Mouse (Mus musculus) erythroblast, embryonic 14.5 days (primary cell): ENCODE results near the gene Tcam1. TPM values are rescaled to one million over a fixed set of nuclear protein-coding genes. Genes with fewer than 3 reads are reported as not detected.
"Not testable (repeated sequence)": the region's sequence is repeated elsewhere in the genome, so short reads cannot be mapped to it uniquely, and the experiment has no call there.

ENCODE experiments used
- H3K27me3 ChIP-seq: 2 replicates; pipeline ENCODE4 v1.6.1; 2012; ENCODE audit warnings: inconsistent platforms; ENCODE audit not compliant: control insufficient read depth
- H3K36me3 ChIP-seq: 2 replicates; pipeline ENCODE4 v1.6.1; 2012; ENCODE audit warnings: mild to moderate bottlenecking, inconsistent platforms; ENCODE audit not compliant: control insufficient read depth
- H3K4me1 ChIP-seq: 2 replicates; pipeline ENCODE4 v1.6.1; 2012; ENCODE audit warnings: inconsistent platforms; ENCODE audit not compliant: control insufficient read depth
- H3K4me3 ChIP-seq: replicated peaks from 2 replicates; pipeline ENCODE3; 2012; ENCODE audit warnings: moderate library complexity, mild to moderate bottlenecking, inconsistent platforms
- H3K9me3 ChIP-seq: 2 replicates; pipeline ENCODE4 v1.6.1; 2012; ENCODE audit warnings: low read length, inconsistent platforms, mixed read lengths; ENCODE audit not compliant: control insufficient read depth
- GATA1 ChIP-seq: IDR thresholded peaks from 2 replicates; pipeline ENCODE4 v1.6.1; 2012; ENCODE audit warnings: low read length, inconsistent platforms, mixed read lengths
- TAL1 ChIP-seq: IDR thresholded peaks from 3 replicates; pipeline ENCODE4 v1.6.1; 2012; ENCODE audit warnings: low read length, inconsistent platforms, mixed read lengths
- polyA plus RNA-seq: library from polyadenylated mRNA; stranded (reverse); fragments of >175 nt; gene quantifications from 2 replicates; pipeline ENCODE4 v1.2.3, GENCODE M21; 2012

Tcam1 gene
- polyA plus RNA-seq: not detected in 2 replicates

DNA sequence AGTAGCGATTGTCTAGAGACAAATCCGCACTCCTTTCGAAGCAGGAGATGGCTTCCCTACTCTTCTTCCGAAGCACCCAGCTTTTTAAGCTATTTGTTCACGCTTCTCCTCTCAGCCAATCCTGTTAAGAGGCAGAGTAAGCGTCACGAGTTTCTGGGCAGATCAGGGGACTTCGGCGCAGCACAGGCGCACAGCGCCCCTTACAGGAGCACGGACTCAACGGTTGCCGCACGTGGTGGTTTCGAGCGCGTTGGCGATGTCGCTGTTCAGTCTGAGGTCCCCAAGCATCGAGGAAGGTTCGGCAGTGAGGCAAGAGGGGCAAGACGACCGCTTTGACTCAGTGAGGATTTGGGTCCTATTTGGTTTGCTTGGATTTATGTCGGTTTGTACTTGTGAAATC, at the start of gene Tcam1:
Gene Tcam1, plus strand, starts transcription at position 219 of the 400 bp plus-strand sequence.
- H3K9me3 ChIP-seq: no peaks in the 10 kb centered on the region
- peaks cover 35% of the 10 kb centered on the region for H3K4me1 ChIP-seq
- H3K27me3 ChIP-seq: peaks cover 5% of the 10 kb centered on the region
- no peaks in the 10 kb centered on the region for H3K36me3 ChIP-seq
- peak within 1 kb of the TSS; percentile 10 for H3K4me3 ChIP-seq
- no peak for TF ChIP-seq GATA1
- TF ChIP-seq TAL1: no peak

- not testable (repeated sequence) for H3K4me1 ChIP-seq, H3K27me3 ChIP-seq, H3K4me3 ChIP-seq, H3K9me3 ChIP-seq
- peaks cover 90% of the 10 kb centered on the region for H3K36me3 ChIP-seq
Measured at GRCm38 (mm10) chr11:106233978-106234377, 42.5 kb upstream of the Tcam1 start.

GRCm38 (mm10) chr11:106246834-106247233, 29.6 kb upstream of the Tcam1 start:
- TF ChIP-seq TAL1 (no peak), GATA1 (no peak)
- Histone ChIP-seq H3K9me3 (peaks cover 5% of the 10 kb centered on the region; the same call in 1 of the 2 replicates), H3K27me3 (no peaks in the 10 kb centered on the region), H3K4me1 (no peaks in the 10 kb centered on the region), H3K4me3 (no peak overlapping the region), H3K36me3 (peaks cover 99% of the 10 kb centered on the region)

DNA sequence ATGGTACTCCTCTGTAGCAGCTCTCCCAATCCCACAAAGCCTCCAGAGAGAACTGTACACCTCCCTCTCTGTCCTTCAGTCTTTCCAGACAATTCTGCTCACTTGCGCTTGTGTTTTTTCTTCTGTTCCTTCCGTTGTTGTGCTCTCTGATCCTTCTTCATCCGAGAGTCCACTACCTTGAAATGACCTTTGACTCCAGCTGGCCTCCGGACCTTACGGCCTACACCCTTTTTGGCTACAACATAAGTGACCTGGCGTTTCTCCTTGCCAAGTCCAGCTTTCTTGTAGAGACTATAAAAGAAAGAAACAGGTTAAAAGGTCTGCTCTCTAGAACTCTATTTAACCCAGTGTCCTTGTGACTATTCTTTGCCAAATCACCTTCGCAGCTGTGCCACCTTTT, 27.1 kb upstream of the Tcam1 start:
- Histone ChIP-seq H3K4me1 (peaks cover 8% of the 10 kb centered on the region), H3K9me3 (peaks cover 5% of the 10 kb centered on the region; the same call in 1 of the 2 replicates), H3K27me3 (no peaks in the 10 kb centered on the region), H3K4me3 (no peak overlapping the region), H3K36me3 (peaks cover 99% of the 10 kb centered on the region)
- no peak for TF ChIP-seq TAL1

DNA sequence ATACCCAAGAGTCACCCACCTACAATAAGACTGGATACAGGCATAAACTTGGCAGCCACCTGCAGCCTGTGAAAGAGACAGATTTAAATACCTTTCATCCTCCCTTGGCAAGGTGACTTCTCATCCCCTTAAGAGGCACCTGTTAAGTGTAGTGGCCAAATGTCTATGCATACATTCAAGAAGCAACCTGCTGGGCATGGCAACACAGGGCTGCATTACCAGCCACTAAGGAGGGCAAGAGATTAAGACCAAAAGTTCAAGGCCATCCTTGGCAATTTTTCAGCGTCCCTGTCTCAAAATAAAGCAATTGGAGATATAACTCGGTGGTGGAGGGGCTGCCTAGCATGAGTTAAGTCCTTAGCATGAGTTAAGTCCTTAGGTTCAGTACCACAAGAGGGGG, 21.7 kb upstream of the Tcam1 start:
- Histone ChIP-seq H3K36me3 (peaks cover 76% of the 10 kb centered on the region), H3K27me3 (no peaks in the 10 kb centered on the region), H3K4me3 (peak overlapping the region; percentile 94), H3K4me1 (peaks cover 39% of the 10 kb centered on the region), H3K9me3 (no peaks in the 10 kb centered on the region)
- TF ChIP-seq TAL1 (no peak), GATA1 (no peak)

- no peak for TF ChIP-seq GATA1
- TF ChIP-seq TAL1: no peak
- H3K9me3 ChIP-seq: no peaks in the 10 kb centered on the region
- peaks cover 39% of the 10 kb centered on the region for H3K4me1 ChIP-seq
- H3K27me3 ChIP-seq: no peaks in the 10 kb centered on the region
- H3K36me3 ChIP-seq: peaks cover 76% of the 10 kb centered on the region
- H3K4me3 ChIP-seq: peak overlapping the region; percentile 94
Measured at GRCm38 (mm10) chr11:106255174-106255573, 21.3 kb upstream of the Tcam1 start.

DNA sequence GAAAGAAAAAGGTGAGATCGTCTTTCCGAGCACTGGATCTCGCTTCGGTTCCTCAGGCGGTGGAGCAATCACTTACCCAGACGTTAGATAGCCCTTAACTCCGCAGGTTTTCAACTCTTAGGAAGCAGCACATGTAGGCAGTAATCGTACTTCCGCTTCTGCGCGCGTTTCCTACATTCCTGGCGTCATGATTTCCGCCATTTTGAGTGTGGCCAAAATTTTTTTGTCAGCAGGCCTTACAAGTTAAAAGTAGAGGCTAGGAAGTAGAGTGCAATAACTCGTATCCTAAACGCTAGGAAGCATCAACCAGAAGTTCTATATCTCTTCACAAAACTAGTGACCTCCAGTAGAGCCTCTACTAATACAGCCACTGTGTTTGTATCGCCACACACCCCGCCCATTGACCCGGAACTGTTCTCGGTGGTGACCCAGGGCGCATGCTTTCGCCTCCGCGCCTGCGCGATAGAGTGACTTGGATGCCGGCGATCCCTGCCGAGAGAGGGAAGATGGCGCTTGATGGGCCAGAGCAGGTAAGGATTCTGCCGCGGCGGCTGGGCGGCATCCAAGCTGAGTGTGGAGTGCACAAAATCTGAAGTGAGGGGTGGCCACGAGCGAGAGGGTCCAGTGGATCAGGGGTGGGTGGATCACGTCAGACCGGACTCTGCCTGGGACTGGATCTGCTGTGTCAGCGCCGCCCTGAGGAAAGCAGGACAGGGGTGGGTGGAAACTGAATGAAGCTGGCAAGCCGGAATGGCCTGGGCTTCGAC, 20.6 kb upstream of the Tcam1 start, which contains the start of the genes Ftsj3 and Psmc5:
Gene Ftsj3, minus strand, starts transcription at position 395 of the 767 bp plus-strand sequence.
Gene Psmc5, plus strand, starts transcription at position 470 of the 767 bp plus-strand sequence.
- peaks cover 39% of the 10 kb centered on the region for H3K4me1 ChIP-seq
- H3K9me3 ChIP-seq: no peaks in the 10 kb centered on the region
- H3K4me3 ChIP-seq: peak within 1 kb of the TSS; percentile 94
- H3K27me3 ChIP-seq: no peaks in the 10 kb centered on the region
- H3K36me3 ChIP-seq: peaks cover 74% of the 10 kb centered on the region
- TF ChIP-seq GATA1 (no peak), TAL1 (no peak)

GRCm38 (mm10) chr11:106256775-106257174, 19.7 kb upstream of the Tcam1 start:
- Histone ChIP-seq H3K27me3 (no peaks in the 10 kb centered on the region), H3K36me3 (peaks cover 74% of the 10 kb centered on the region), H3K4me3 (peak overlapping the region; percentile 94), H3K4me1 (peaks cover 39% of the 10 kb centered on the region), H3K9me3 (no peaks in the 10 kb centered on the region)
- TF ChIP-seq TAL1 (no peak), GATA1 (no peak)

DNA sequence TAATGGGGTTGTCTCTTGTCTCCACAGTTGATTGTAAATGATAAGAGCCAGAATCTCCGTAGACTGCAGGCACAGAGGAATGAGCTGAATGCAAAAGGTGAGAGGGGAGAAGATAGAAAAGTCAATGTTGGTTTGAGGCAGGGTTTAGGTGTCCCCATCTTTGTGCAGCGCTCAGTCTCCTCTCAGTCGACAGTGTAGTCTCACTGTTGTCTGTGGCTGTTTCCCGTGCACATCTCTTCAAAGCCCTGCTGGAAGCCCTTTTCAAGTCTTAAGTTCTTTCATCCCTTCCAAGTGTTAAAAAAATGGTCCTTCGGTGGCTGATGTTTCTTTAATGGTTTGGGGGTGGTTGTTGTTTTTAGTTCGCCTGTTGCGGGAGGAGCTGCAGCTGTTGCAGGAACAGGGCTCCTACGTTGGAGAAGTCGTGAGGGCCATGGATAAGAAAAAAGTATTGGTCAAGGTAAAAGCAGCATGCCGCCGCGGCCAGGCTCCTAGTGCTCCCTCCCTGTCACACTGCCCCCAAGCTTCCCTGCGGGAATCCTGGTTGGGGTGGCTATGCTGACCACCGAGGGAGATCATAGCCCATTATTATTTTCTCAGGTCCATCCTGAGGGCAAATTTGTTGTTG, 15.5 kb upstream of the Tcam1 start:
- H3K27me3 ChIP-seq: no peaks in the 10 kb centered on the region
- H3K9me3 ChIP-seq: no peaks in the 10 kb centered on the region
- H3K4me1 ChIP-seq: peaks cover 18% of the 10 kb centered on the region
- H3K4me3 ChIP-seq: no peak overlapping the region
- H3K36me3 ChIP-seq: peaks cover 86% of the 10 kb centered on the region
- no peak for TF ChIP-seq TAL1
- no peak for TF ChIP-seq GATA1
